Mouse (Mus musculus): ENCODE measurements at regions not wholly inside any gene's neighbourhood (a gene's known extent, or its start where the extent isn't known, plus 50 kb on each side); places are given as distances from the start of the nearest gene placed in this dataset.
A peak's percentile ranks its signal among the peaks of the same experiment; 100 is the strongest.

GRCm38 (mm10) chr11:19246390-19247114, 227.8 kb upstream of the Meis1 start:
- no peak for DNase-seq (ENCODE audit: low read depth, low spot score)

DNA sequence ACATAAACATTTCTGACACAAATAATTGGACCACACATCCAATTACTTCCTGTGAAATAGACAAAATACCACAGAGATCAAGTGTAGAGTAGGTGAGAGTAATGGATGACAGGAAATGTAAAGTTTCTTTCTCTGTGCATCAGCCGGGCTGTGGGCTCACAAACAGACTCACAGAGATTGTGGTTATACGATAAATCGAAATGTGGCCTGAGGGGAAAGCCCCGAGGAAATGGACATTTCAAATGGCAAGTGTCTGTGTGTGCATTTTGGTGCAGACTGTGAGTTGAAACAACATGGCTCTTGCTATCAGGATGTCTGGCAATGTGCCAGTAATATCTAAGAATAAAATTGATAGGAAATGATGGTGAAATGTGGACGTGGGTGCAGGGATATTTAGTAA, 234.8 kb upstream of the Meis1 start:
- DNase-seq (ENCODE audit: low read depth, low spot score) = no peak

DNA sequence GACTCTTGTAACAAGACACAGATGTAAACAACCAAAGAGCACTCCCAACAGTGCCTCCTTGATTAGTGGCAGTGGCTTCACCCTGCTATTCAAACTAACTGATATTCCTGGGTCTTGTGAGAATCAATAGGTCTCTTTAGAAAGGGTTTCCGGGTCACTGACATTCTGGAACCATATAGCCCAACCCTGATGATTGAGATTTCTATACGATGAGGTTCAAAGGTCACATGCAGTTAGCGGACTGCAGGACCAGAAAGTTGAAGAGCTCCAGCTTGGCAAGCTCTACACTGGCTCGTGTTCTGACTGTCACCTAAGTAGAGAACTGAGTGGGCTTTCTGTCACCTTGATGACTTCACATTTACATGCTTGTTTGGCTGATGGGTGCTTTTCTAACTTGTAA, 235.4 kb upstream of the Meis1 start:
- no peak for DNase-seq (ENCODE audit: low read depth, low spot score)

DNA sequence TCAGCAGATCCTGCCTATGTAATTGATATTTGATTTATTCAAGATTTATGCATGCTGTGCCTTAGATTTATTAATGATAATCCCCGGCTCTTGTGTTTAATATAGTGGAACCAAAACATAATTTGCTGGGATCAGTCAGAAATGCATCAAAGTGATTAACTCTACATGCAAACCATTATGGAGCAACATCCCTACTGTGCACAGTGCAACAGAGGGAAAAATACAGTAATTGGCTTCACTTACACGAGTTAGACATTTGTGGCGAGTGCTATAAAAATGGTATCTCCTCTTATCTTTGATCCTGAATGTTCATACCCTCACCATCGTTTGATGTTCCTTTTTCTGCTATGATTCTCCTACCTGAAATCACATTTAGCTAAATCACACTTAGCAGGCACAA, 238.8 kb upstream of the Meis1 start:
- DNase-seq (ENCODE audit: low read depth, low spot score) = no peak

DNA sequence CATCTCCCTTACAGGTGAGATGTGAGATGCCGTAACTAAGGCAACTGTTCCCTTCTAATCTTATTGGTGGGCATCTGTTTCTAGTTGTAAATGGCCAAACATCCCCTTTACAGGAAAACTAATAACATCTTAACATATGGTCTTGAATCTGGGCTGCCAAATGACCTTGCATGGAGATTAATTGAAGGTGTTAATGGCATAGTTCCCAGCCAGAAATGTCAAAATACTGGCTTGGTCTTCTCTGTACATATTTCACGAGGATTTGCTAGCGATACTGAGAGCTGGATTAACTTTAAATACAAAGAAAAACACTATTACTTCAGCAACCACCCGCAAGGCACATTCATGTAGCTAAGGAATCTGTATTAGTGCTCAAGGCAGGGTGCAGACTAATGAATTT, 244.0 kb upstream of the Meis1 start:
- DNase-seq (ENCODE audit: low read depth, low spot score) = no peak

DNA sequence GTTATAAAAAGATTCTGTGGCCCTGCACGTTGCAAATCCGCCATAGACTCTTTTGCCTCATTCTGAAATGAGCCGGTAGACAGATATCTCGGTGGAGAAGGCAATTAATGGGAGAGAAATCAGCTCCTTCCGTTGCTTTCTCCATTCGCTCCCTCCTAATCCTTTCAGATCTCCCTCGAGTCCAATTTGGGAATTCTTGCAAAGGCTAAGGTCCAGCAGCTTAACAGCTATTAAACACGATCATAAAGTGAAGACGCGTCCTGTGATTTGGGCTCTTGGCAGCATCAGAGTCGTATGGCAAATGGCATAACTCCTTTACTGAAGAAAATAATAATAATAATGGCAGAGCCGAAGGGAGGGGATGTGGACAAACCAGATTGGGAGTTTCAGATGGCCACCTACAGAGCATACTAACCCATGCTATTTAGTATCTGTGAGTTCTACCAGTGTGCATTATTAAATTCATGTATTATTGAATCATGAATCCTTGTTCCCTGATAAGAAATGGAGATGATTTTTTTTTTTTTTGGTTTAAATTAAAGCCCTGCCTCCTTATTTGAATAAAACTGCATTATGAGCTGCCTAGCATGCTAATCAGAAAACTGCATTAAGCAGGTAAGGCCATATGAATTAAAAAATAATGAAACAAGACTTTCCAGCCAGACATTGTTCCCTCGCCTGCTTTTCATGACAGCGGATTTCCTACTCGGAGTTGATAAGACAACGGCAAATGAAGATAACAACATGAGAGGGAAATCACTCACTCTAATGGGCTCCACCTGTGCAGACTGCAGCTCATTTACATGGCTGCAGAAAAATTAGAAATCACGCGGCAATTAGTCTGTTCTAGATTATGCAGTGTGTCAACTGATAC, 246.2 kb upstream of the Meis1 start:
- DNase-seq (ENCODE audit: low read depth, low spot score) = no peak

DNA sequence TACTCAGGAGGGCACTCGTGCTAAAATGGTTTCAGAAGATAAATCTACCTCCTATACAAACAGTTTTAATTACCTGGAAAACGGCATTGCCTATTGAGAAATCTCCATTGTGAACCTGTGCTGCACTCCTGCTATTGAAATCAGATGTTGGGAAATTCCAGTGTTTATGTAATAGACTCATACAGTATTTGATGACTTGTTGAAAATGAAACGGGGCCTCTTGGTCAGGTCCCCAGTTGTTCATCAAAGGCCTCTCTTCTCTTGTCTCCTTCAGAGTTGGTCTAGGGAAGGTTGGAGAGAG, 246.8 kb upstream of the Meis1 start:
- no peak for DNase-seq (ENCODE audit: low read depth, low spot score)

DNA sequence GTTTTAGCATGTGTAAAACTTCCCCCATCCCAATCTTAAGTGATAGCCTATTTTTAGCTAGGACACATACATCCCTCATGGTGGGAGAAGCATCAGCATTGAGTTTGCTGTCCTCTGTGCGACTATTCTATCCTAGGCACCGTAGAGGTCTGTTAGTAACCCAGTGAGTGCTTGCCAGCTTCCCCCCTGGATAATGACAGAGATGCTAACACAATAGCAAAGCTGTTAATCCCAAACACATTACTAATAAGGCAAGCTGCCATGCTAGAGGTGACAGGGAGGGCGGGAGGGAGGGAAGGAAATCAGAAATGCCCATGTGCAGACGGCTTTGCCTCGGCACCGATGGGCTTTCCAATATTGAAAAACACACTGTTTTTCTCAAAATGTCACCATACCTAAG, 272.2 kb upstream of the Meis1 start:
- no peak for DNase-seq (ENCODE audit: low read depth, low spot score)

GRCm38 (mm10) chr11:19299411-19299810, 280.6 kb upstream of the Meis1 start:
- no peak for DNase-seq (ENCODE audit: low read depth, low spot score)

GRCm38 (mm10) chr11:19306687-19307086, 287.9 kb upstream of the Meis1 start:
- no peak for DNase-seq (ENCODE audit: low read depth, low spot score)

- peak; percentile 23 for DNase-seq (ENCODE audit: low read depth, low spot score)
Observed at GRCm38 (mm10) chr11:19330685-19331239, 312.0 kb upstream of the Meis1 start.

DNA sequence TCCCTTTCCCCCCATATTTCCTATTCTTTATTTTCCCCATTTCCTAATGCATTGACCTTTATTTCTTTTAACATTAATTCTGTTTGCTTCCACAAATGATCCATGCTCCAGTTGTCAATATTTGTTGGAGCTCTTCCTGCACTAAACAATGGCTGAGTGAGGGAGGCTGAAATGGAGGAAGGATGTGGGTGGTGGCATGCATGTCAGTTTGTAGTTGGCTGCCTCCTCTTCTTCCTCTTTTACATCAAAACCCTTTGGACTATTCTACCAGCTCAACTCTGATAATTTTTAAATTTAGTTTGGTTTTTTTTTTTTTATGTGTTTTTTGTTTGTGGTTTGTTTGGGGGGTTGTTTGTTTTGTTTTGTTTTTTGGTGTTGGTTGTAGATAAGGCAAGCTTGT, 313.5 kb upstream of the Meis1 start:
- no peak for DNase-seq (ENCODE audit: low read depth, low spot score)

- DNase-seq (ENCODE audit: low read depth, low spot score) = no peak
Observed at GRCm38 (mm10) chr11:19332727-19333126, 313.9 kb upstream of the Meis1 start.

- DNase-seq (ENCODE audit: low read depth, low spot score) = peak; percentile 15
Observed at GRCm38 (mm10) chr11:19333908-19334487, 315.2 kb upstream of the Meis1 start.

DNA sequence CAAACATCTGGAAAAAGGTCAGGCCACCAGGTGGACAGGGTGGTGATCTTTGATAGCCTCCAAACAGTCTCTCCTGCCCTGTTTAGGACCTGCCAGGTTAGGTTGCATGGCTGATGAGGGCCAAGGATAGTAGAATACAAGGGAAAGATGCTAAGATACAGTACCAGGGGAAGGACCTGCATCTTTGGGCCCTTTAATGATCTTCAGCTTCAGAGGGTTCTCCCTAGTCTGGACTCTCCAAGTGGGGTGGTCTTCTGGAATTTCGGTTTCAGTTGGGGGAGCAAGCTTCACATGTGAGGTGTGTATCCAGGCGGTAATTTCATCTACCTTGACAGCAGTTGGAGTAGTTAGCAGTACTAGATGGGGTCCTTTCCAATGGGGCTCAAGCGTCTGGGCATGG, 316.6 kb upstream of the Meis1 start:
- DNase-seq (ENCODE audit: low read depth, low spot score) = no peak

- DNase-seq (ENCODE audit: low read depth, low spot score) = no peak
Observed at GRCm38 (mm10) chr11:19339721-19340317, 321.0 kb upstream of the Meis1 start.

DNA sequence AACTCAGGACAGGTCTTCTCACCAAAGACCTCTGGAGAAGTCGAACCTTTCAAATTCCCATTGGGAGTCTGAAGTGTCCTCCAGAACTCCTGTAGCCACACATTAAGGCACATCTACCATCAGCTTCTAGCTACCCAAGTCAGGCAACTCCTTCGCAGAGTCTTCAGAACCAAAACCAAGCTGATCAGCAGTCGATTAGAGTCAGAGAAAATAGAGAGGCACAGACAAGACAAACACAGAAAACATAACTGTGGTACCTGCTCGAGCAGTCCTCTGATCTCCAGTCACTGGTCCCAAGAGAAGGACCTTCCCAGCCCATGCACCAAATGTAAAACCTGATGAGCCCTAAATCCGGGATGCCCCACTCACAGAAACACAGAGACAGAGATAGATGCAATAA, 322.1 kb upstream of the Meis1 start:
- DNase-seq (ENCODE audit: low read depth, low spot score) = no peak

- no peak for DNase-seq (ENCODE audit: low read depth, low spot score)
Observed at GRCm38 (mm10) chr11:19341379-19341778, 322.6 kb upstream of the Meis1 start.

- no peak for DNase-seq (ENCODE audit: low read depth, low spot score)
Observed at GRCm38 (mm10) chr11:19342803-19343202, 324.0 kb upstream of the Meis1 start.

DNA sequence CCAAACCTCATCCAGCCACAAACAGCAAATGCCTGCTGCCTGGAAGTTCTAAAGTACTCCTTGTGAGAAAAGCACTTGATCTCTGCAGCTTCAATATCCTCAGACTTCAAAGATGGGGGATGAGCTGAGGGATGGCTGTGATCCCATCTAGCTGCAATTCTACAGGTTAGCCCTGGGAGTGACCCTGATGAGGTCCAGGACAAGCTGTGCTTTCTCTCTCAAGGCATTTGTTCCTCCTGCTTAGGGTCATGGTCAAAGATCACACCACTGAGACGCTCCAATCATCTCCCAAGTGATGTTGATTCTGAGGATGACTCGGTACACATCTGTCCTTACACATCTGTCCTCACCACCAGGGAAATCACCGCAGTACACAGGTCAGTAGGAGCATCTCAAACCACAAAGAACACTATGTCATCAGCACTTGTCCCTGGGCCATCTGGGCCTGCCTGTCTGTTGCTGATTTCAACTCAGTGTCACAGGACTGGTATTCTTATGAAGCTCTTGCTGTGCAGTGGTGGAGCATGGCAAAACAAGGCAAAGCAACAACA, 327.6 kb upstream of the Meis1 start:
- no peak for DNase-seq (ENCODE audit: low read depth, low spot score)

- DNase-seq (ENCODE audit: low read depth, low spot score) = no peak
Observed at GRCm38 (mm10) chr11:19350331-19351242, 331.8 kb upstream of the Meis1 start.

Data from R1 (cell line).